Mouse (Mus musculus) midbrain, embryonic 13.5 days (tissue): ENCODE data around the gene Tmprss7. TPM values are rescaled to one million over a fixed set of nuclear protein-coding genes. Genes with fewer than 3 reads are reported as not detected.
A peak's percentile ranks its signal among the peaks of the same experiment; 100 is the strongest.

Experiments used
- ATAC-seq: fragments of 200-750 bp; cut with Nextera tagmentation; 2 replicates; pipeline ENCODE4 v1.8.0; 2017; ENCODE audit warnings: mild to moderate bottlenecking, moderate TSS enrichment, moderate library complexity
- H3K27ac ChIP-seq: fragments of 300-500 bp; sonication (generic); 2 replicates; pipeline ENCODE4 v1.5.1; 2015; ENCODE audit warnings: inconsistent platforms, mild to moderate bottlenecking, moderate library complexity
- H3K27me3 ChIP-seq: fragments of 300-500 bp; sonication (generic); 2 replicates; pipeline ENCODE4 v1.6.1; 2015; ENCODE audit warnings: mild to moderate bottlenecking, inconsistent platforms
- H3K36me3 ChIP-seq: fragments of 300-500 bp; sonication (generic); 2 replicates; pipeline ENCODE4 v1.6.1; 2015; ENCODE audit warnings: mild to moderate bottlenecking, inconsistent platforms
- H3K4me1 ChIP-seq: fragments of 300-500 bp; sonication (generic); replicated peaks from 2 replicates; pipeline ENCODE4 v1.6.1; 2015; ENCODE audit warnings: inconsistent platforms
- H3K4me2 ChIP-seq: fragments of 300-500 bp; sonication (generic); replicated peaks from 2 replicates; pipeline ENCODE4 v1.6.1; 2015; ENCODE audit warnings: moderate library complexity, mild to moderate bottlenecking, inconsistent platforms
- H3K4me3 ChIP-seq: fragments of 300-500 bp; sonication (generic); replicated peaks from 2 replicates; pipeline ENCODE4 v1.5.1; 2015; ENCODE audit warnings: mild to moderate bottlenecking, inconsistent platforms
- H3K9ac ChIP-seq: fragments of 300-500 bp; sonication (generic); replicated peaks from 2 replicates; pipeline ENCODE4 v1.6.1; 2015; ENCODE audit warnings: mild to moderate bottlenecking, inconsistent platforms
- H3K9me3 ChIP-seq: fragments of 300-500 bp; sonication (generic); 2 replicates; pipeline ENCODE4 v1.6.1; 2016; ENCODE audit warnings: mild to moderate bottlenecking, inconsistent platforms
- WGBS: fragments of 180-500 bp; shearing (Covaris S2); methylation state at CpG from one replicate; pipeline ENCODE4 v1.1.7; 2015; 5-methylcytosine and 5-hydroxymethylcytosine counted together
- polyA plus RNA-seq: library from polyadenylated mRNA; unstranded; fragments of >200 nt; fragmentation: Nextera tagmentation; extraction: Ambion mirVana; gene quantifications from 2 replicates; pipeline ENCODE4 v1.2.1, GENCODE M21; 2015

Gene Tmprss7
- polyA plus RNA-seq, 1 experiment from 2014 or later: 0.32 TPM

DNA sequence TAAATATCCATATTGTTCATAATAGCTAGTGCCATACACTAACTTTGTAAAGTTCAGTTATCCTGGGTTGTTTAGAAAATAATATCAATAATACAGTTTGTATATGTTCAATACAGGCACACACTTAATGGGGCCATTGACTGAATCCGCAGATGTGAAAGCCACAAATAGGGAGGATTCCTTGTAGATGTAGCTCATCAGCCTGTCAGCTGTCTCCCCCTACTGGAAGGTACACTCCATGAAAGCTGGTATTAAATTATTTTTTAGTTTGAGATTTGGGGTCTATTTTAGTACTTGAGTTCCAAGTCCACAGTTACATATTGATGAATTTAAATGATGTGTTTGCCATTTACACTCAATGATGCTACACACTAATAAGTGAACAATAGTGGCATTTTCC is 17.0 kb downstream of the Tmprss7 start:
- WGBS: 55% methylated on average over 1 of the region's 1 CpGs
- Histone ChIP-seq H3K27me3 (no peaks in the 10 kb centered on the region), H3K9ac (no peak overlapping the region), H3K4me3 (no peak overlapping the region), H3K36me3 (no peaks in the 10 kb centered on the region), H3K4me2 (no peak overlapping the region), H3K9me3 (no peaks in the 10 kb centered on the region), H3K27ac (no peak overlapping the region), H3K4me1 (no peaks in the 10 kb centered on the region)
- ATAC-seq: no peak

DNA sequence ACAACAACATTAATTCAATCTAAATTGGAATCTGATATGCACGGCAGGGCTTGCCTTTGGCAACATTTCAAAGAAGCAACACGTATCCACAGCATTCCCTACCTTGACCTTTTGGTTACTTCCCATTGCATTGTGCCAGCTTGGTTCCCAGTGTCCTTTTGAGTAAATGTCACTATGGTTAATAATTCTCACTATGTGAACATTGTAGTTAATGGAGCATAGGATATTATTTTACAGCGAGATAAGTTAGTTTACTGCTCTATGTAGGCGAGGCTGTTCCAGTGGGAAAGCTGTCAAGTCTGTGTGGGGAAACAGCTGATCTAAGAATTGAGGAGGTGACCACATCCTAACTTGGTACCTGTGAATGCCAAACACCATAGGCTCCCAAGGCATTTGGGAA is 23.5 kb downstream of the Tmprss7 start:
- Histone ChIP-seq H3K4me1 (no peaks in the 10 kb centered on the region), H3K27me3 (no peaks in the 10 kb centered on the region), H3K4me2 (no peak overlapping the region), H3K4me3 (no peak overlapping the region), H3K9me3 (no peaks in the 10 kb centered on the region), H3K9ac (no peak overlapping the region), H3K27ac (no peak overlapping the region), H3K36me3 (no peaks in the 10 kb centered on the region)
- WGBS: 78% methylated on average over 4 of the region's 4 CpGs
- ATAC-seq: no peak

DNA sequence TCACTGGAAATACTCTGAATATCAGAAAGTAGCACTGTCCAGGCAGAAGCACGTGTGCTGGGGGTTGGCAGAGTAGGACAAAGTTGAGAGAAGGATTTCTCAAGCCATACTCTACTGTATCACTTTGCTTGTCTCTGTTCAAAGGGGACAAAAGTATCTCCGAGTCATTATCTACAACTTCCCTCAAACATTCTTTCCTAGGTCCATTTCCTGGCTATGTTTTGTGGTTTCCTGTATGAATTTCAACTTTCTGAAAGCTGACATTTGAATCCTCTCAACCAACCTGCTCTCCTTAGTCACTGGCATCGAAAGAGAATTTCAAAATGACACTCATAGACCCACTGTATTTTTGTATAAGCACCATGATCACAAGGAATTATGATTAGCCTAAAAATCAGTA is 25.3 kb downstream of the Tmprss7 start:
- 76% methylated on average over 3 of the region's 3 CpGs for WGBS
- no peaks in the 10 kb centered on the region for H3K36me3 ChIP-seq
- no peaks in the 10 kb centered on the region for H3K9me3 ChIP-seq
- H3K4me1 ChIP-seq: no peaks in the 10 kb centered on the region
- H3K9ac ChIP-seq: no peak overlapping the region
- no peak overlapping the region for H3K4me3 ChIP-seq
- H3K27ac ChIP-seq: no peak overlapping the region
- no peak overlapping the region for H3K4me2 ChIP-seq
- no peaks in the 10 kb centered on the region for H3K27me3 ChIP-seq
- ATAC-seq: no peak

DNA sequence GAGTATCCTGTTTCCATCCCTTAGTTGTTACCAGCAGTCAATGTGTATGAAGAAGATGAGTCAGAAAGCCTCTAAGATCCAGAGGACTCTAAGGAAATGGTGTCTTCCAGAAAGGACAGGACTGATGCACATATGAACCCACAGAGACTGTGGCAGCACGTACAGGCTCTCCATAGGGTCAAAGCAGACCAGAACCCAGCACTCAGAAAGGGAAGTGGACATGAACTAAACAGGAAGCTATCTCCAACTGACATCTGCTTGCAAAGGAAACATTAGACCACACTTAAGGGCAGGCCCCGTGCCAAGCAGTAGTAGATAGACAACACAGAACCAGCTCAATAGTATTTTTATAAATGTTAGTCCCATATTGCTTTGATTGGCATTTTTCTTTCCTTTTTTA is 27.3 kb downstream of the Tmprss7 start:
- Histone ChIP-seq H3K4me2 (no peak overlapping the region), H3K4me1 (no peaks in the 10 kb centered on the region), H3K9ac (no peak overlapping the region), H3K27me3 (no peaks in the 10 kb centered on the region), H3K27ac (no peak overlapping the region), H3K9me3 (no peaks in the 10 kb centered on the region), H3K4me3 (no peak overlapping the region), H3K36me3 (no peaks in the 10 kb centered on the region)
- ATAC-seq: no peak
- 75% methylated on average over 2 of the region's 2 CpGs for WGBS

DNA sequence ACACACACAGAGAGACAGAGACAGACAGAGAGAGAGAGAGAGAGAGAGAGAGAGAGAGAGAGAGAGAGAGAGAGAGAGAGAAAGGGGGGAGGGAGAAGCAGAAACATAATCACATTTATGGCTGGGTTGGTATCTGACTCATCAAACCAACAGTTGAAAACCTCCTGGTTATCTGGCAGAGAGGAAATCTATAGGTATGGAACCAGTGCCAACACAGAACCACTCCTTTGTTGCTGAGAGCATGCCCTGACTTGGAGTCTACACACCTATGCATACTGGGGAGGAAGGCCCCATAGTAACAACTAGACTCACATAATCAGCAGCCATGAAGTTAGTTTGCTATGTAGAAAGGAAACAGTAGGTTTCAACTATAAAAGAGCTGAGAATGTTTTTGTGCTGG is 31.1 kb downstream of the Tmprss7 start:
- Histone ChIP-seq H3K4me3 (no peak overlapping the region), H3K9ac (no peak overlapping the region), H3K4me1 (no peaks in the 10 kb centered on the region), H3K36me3 (no peaks in the 10 kb centered on the region), H3K4me2 (no peak overlapping the region), H3K9me3 (no peaks in the 10 kb centered on the region), H3K27ac (no peak overlapping the region), H3K27me3 (no peaks in the 10 kb centered on the region)
- no peak for ATAC-seq

DNA sequence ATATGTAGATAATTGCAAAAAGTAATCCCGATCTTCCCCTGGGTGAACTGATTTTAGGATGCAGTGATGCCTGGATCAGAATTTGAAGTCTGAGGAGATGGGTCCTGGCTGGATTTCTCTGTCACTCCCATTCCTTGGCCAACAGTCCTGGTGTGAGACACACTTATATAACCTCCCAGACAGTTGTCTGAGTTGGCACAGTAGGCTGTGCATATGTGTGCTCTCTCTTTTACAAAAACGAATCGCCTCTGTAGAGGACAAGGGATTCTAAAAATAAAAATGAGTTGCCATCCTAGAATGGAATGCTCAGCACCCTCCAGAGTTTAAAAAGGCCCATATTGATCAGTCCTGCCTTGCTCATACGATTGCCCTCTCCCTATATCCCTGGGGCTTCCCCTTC is 33.9 kb downstream of the Tmprss7 start:
- 93% methylated on average over 4 of the region's 4 CpGs for WGBS
- H3K36me3 ChIP-seq: no peaks in the 10 kb centered on the region

DNA sequence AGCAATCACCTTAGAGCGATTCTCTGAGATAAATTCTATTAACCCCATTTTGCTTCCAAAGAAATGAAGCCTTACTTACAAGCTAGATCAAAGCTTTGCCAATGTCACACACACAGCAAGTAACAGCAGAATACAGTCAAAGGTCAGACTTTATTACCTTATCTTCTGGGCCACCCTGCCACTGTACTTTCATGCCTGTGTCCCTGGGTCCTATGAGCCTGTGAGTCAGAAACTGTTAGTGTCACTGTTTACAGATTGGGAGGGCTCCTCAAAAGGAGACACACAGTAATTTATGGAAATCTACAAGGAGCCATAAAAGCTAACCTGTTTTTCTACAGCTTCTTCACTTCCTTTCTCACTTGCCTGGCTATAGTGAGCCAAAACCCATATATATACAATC is 35.2 kb downstream of the Tmprss7 start:
- Histone ChIP-seq H3K4me3 (no peak overlapping the region), H3K36me3 (no peaks in the 10 kb centered on the region), H3K4me1 (0 out of 2 replicates have a peak, but pooled peaks cover 6% of the 10 kb centered on the region), H3K4me2 (no peak overlapping the region), H3K9me3 (no peaks in the 10 kb centered on the region), H3K27me3 (peaks cover 16% of the 10 kb centered on the region), H3K27ac (no peak overlapping the region), H3K9ac (no peak overlapping the region)
- 94% methylated on average over 1 of the region's 1 CpGs for WGBS
- ATAC-seq: no peak

More for the DNA sequence above, 33.9 kb downstream of the Tmprss7 start:
- H3K4me1 ChIP-seq: no peaks in the 10 kb centered on the region
- no peak overlapping the region for H3K27ac ChIP-seq
- H3K9ac ChIP-seq: no peak overlapping the region
- no peaks in the 10 kb centered on the region for H3K9me3 ChIP-seq
- H3K27me3 ChIP-seq: peaks cover 4% of the 10 kb centered on the region; the same call in 1 of the 2 replicates
- no peak overlapping the region for H3K4me3 ChIP-seq
- no peak overlapping the region for H3K4me2 ChIP-seq
- no peak for ATAC-seq

DNA sequence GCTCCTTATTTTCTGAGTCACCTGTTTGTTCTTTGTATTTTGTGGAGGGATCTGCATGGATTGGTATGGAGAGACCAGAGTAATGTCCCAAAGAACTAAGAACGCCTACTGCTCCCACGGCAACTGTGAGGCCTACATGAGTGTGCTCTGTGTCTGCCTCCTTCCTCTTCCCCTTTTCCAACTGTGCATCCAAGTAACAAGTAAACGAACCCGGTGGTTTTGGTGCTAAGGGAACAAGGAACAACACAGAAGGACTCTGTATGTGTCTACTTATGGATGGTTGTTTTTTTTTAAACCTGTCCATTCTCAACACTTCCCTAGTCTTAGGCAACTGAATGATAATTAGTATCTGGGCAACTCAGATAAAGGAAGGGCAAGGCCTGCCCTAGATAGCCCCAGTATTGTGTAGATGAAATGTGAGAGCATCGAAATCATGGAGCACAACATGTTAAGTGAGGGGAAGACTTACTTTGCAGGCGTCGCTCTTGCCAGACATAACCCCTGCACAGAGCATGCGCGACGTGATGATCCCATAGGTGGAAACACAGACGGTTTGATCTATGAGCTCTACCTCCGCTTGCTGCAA is 35.8 kb downstream of the Tmprss7 start:
- ATAC-seq: no peak
- WGBS: 92% methylated on average over 12 of the region's 12 CpGs
- Histone ChIP-seq H3K4me1 (0 out of 2 replicates have a peak, but pooled peaks cover 6% of the 10 kb centered on the region), H3K9me3 (no peaks in the 10 kb centered on the region), H3K4me3 (no peak overlapping the region), H3K27ac (no peak overlapping the region), H3K36me3 (no peaks in the 10 kb centered on the region), H3K27me3 (peaks cover 16% of the 10 kb centered on the region), H3K4me2 (no peak overlapping the region), H3K9ac (no peak overlapping the region)

DNA sequence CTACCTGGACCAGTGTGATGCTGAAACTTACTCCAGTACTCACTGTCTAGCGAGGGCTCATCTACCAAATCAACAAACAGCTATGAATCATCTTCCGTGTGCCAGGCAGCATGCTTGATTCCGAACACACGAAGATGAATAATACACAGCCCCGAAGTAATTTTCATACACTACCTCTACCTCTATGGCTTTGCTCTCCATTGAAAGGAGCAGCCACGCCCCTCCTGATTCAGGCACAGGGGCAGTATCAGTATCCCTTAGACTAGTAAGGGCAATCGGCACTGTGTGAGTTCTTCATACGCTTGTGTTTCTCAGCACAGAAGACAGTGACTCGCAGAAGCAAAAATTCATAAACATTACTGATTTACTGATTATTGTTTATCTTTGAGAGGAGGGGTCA is 39.0 kb downstream of the Tmprss7 start:
- Histone ChIP-seq H3K4me2 (peak overlapping the region; percentile 49; the same call in 1 of the 2 replicates), H3K36me3 (no peaks in the 10 kb centered on the region), H3K4me1 (0 out of 2 replicates have a peak, but pooled peaks cover 6% of the 10 kb centered on the region), H3K9me3 (no peaks in the 10 kb centered on the region), H3K27me3 (peaks cover 16% of the 10 kb centered on the region), H3K9ac (no peak overlapping the region), H3K27ac (no peak overlapping the region), H3K4me3 (no peak overlapping the region)
- WGBS: 60% methylated on average over 9 of the region's 9 CpGs
- ATAC-seq: no peak

DNA sequence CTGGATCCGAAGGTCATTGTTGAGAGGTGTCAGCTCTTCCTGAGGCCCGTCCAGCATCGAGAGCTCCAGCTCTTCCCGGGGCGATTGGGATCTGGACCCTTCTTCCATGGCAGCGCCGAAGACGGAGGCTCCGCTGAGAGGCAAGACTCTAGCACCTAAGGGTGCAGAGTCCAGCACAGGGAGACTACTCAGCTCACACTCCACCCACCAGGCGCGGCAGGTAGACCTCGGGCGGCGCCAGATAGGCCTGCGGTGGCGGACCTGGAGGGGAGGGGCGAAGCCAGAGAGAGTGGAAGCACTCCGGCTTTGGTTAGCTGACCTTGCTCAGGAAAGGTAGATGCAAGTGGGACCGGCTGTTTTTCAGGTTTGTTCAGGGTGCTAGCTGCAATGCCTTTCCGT is 39.5 kb downstream of the Tmprss7 start, which contains the start of gene BC016579:
Gene BC016579, minus strand, starts transcription at position 135 of the 399 bp plus-strand sequence.
- H3K9me3 ChIP-seq: no peaks in the 10 kb centered on the region
- H3K27me3 ChIP-seq: peaks cover 16% of the 10 kb centered on the region
- 7% methylated on average over 20 of the region's 20 CpGs for WGBS
- H3K9ac ChIP-seq: no peak within 1 kb of the TSS
- peak within 1 kb of the TSS; percentile 49 for H3K4me2 ChIP-seq
- no peaks in the 10 kb centered on the region for H3K36me3 ChIP-seq
- no peak within 1 kb of the TSS for H3K27ac ChIP-seq
- peak; percentile 58; the same call in 1 of the 2 replicates for ATAC-seq
- peak within 1 kb of the TSS; percentile 28 for H3K4me3 ChIP-seq
- 0 out of 2 replicates have a peak, but pooled peaks cover 6% of the 10 kb centered on the region for H3K4me1 ChIP-seq

DNA sequence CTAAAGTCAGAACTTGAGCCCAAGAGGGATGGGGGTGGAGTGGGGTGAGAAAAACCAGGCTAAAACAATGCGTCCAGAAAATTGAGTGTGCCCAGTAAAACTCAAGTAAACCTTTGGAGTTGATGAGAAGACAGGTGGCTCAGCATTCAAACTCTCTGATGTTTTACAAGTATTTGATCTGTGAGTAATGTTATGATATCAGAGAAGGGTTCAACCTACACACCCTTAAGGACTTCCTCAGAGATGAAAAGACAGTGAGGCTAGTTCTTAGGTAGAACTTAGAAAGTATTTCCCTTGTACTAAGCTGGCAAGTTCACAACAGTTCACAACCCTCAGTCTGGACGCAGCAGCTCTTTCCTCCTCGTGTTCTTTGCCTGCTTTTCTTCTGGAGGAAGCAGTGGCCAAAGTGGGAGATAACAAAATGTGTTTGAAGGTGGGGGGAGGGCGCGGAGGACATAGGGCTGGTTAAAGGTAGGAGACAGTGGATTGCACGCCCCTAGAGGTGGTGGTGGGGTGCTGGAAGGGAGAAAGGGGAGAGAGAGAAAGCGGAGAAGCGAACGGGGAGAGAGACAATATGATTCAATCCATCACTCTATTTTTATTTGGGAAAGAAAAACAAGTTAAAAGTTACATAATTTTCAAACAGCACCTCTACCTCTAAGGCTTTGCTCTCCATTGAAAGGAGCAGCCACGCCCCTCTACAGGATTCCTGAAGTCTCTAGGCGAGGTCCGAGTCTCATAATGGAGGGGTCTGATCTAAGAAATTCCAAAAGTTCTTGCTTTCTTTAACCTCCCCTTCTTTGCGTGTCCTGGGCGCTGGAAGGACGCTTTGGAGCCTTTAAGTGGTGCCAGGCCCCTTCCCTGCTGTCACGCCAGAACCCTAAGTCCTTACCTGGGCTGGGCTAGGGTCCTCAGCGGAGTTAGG is 40.2 kb downstream of the Tmprss7 start:
- H3K27ac ChIP-seq: no peak overlapping the region
- H3K4me2 ChIP-seq: peak overlapping the region; percentile 49
- no peaks in the 10 kb centered on the region for H3K9me3 ChIP-seq
- peak overlapping the region; percentile 28 for H3K4me3 ChIP-seq
- H3K9ac ChIP-seq: no peak overlapping the region
- WGBS: 12% methylated on average over 17 of the region's 17 CpGs
- no peaks in the 10 kb centered on the region for H3K36me3 ChIP-seq
- ATAC-seq: no peak
- H3K4me1 ChIP-seq: 0 out of 2 replicates have a peak, but pooled peaks cover 6% of the 10 kb centered on the region
- H3K27me3 ChIP-seq: peaks cover 16% of the 10 kb centered on the region

DNA sequence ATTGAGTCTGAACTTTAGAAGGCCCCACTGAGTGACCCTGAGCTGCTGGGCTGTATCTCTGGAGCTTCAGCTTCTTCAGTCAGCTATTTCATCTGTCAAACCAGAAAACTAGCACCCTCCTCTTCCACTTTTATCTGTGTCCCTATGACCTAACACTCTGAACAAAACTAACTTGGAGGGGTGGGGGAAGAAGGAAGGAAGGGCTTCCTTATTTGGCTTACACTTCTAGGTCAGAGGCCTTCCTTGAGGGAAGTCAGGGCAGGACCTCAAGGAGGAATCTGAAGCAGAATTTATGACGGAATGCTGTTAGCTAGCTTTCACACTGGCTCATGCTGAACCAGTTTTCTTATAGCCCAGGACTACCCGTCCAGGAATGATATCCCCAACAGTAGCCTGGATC is 42.0 kb downstream of the Tmprss7 start:
- Histone ChIP-seq H3K27ac (no peak overlapping the region), H3K9me3 (no peaks in the 10 kb centered on the region), H3K27me3 (peaks cover 16% of the 10 kb centered on the region), H3K4me3 (no peak overlapping the region), H3K4me2 (no peak overlapping the region), H3K9ac (no peak overlapping the region), H3K36me3 (no peaks in the 10 kb centered on the region), H3K4me1 (0 out of 2 replicates have a peak, but pooled peaks cover 6% of the 10 kb centered on the region)
- WGBS: 77% methylated on average over 2 of the region's 2 CpGs
- no peak for ATAC-seq
